Comparison of ENCODE assay signal across 20 mouse cellular contexts in genomic region chr4:141942403-141942802, GRCm38 (mm10).
DNase-seq lines count a peak whose midpoint lies in the region; ATAC-seq lines count a peak whose summit lies in the region.
"Had no signal": no experiment of that assay in that cellular context is flagged by ENCODE, and none has a peak within 500 bp of the region (broad histone marks: within the 10 kb centered on the region; RNA-seq: fewer than 3 reads in every experiment).

No protein-coding gene starts in this region.

- H3K27ac ChIP-seq in hindbrain, embryonic 10.5 days: peak overlapping the region; percentile 57
- H3K27ac ChIP-seq in hindbrain, embryonic 16.5 days (ENCODE audit: low read depth, low read length): no peak overlapping the region
- no peak overlapping the region for H3K27ac ChIP-seq in intestine, embryonic 14.5 days (ENCODE audit: low read depth)
- H3K27ac ChIP-seq in liver, embryonic 16.5 days (ENCODE audit: low read length): no peak overlapping the region
- H3K27ac ChIP-seq: embryonic facial prominence, embryonic 12.5 days; forebrain, embryonic 12.5 days; left cerebral cortex, adult 2 months; limb, embryonic 13.5 days; macrophage had no signal

- no peaks in the 10 kb centered on the region for H3K9me3 ChIP-seq in hindbrain, embryonic 10.5 days
- H3K9me3 ChIP-seq in hindbrain, embryonic 16.5 days (ENCODE audit: control insufficient read depth, low read length): no peaks in the 10 kb centered on the region
- no peaks in the 10 kb centered on the region for H3K9me3 ChIP-seq in intestine, embryonic 14.5 days (ENCODE audit: control insufficient read depth, low read length)
- H3K9me3 ChIP-seq in liver, embryonic 16.5 days (replicated peaks; ENCODE audit: control insufficient read depth, low read length): no peaks in the 10 kb centered on the region
- H3K9me3 ChIP-seq: embryonic facial prominence, embryonic 12.5 days; forebrain, embryonic 12.5 days had no signal

- H3K27me3 ChIP-seq in hindbrain, embryonic 10.5 days (ENCODE audit: insufficient read depth, poor library complexity, severe bottlenecking): no peaks in the 10 kb centered on the region
- no peaks in the 10 kb centered on the region for H3K27me3 ChIP-seq in hindbrain, embryonic 16.5 days (replicated peaks; ENCODE audit: control insufficient read depth, insufficient read depth, low read length)
- H3K27me3 ChIP-seq in intestine, embryonic 14.5 days (replicated peaks; ENCODE audit: control insufficient read depth, insufficient read depth, low read length): no peaks in the 10 kb centered on the region
- H3K27me3 ChIP-seq in liver, embryonic 16.5 days (ENCODE audit: control insufficient read depth, insufficient read depth, low read depth, low read length): no peaks in the 10 kb centered on the region
- H3K27me3 ChIP-seq: embryonic facial prominence, embryonic 12.5 days; forebrain, embryonic 12.5 days; limb, embryonic 13.5 days had no signal

- DNase-seq in hindbrain, embryonic 10.5 days (ENCODE audit: low spot score): peak; percentile 38
- peak; percentile 43 for DNase-seq in embryo, embryonic 10.5 days (ENCODE audit: low spot score)
- no peak for DNase-seq in intestine, embryonic 14.5 days (ENCODE audit: low spot score)
- DNase-seq in urinary bladder, postnatal 10 days (ENCODE audit: low spot score): no peak
- DNase-seq in ovary, postnatal 36 days (ENCODE audit: low spot score): no peak
- DNase-seq: cerebellum, adult 18-20 months; gastrocnemius, postnatal 10 days; kidney, postnatal 4 days; right cerebral cortex, postnatal 25 days; thymus, postnatal 25 days had no signal

- H3K4me2 ChIP-seq in hindbrain, embryonic 16.5 days (ENCODE audit: low read length): no peak overlapping the region
- peak overlapping the region; percentile 33 for H3K4me2 ChIP-seq in intestine, embryonic 14.5 days (ENCODE audit: low read length)
- no peak overlapping the region; the same call in 1 of the 2 replicates for H3K4me2 ChIP-seq in liver, embryonic 16.5 days (ENCODE audit: low read depth, low read length)
- H3K4me2 ChIP-seq: embryonic facial prominence, embryonic 12.5 days; forebrain, embryonic 12.5 days; limb, embryonic 13.5 days had no signal

- no peak overlapping the region for H3K4me3 ChIP-seq in hindbrain, embryonic 10.5 days
- H3K4me3 ChIP-seq in hindbrain, embryonic 16.5 days (ENCODE audit: low read length): no peak overlapping the region
- H3K4me3 ChIP-seq in intestine, embryonic 14.5 days (ENCODE audit: low read depth, low read length): no peak overlapping the region
- H3K4me3 ChIP-seq in liver, embryonic 16.5 days (ENCODE audit: low read depth, low read length): no peak overlapping the region
- H3K4me3 ChIP-seq: embryonic facial prominence, embryonic 12.5 days; forebrain, embryonic 12.5 days; left cerebral cortex, adult 2 months; limb, embryonic 13.5 days had no signal

- H3K36me3 ChIP-seq in hindbrain, embryonic 10.5 days: no peaks in the 10 kb centered on the region
- H3K36me3 ChIP-seq in hindbrain, embryonic 16.5 days (ENCODE audit: control insufficient read depth, insufficient read depth, low read length): no peaks in the 10 kb centered on the region
- H3K36me3 ChIP-seq in intestine, embryonic 14.5 days (ENCODE audit: control insufficient read depth, insufficient read depth, low read length): no peaks in the 10 kb centered on the region
- no peaks in the 10 kb centered on the region for H3K36me3 ChIP-seq in liver, embryonic 16.5 days (ENCODE audit: control insufficient read depth, insufficient read depth)
- H3K36me3 ChIP-seq: embryonic facial prominence, embryonic 12.5 days; forebrain, embryonic 12.5 days; limb, embryonic 13.5 days had no signal

- H3K9ac ChIP-seq in hindbrain, embryonic 16.5 days (ENCODE audit: low read depth, low read length): no peak overlapping the region
- no peak overlapping the region for H3K9ac ChIP-seq in intestine, embryonic 14.5 days (ENCODE audit: low read length)
- no peak overlapping the region for H3K9ac ChIP-seq in liver, embryonic 16.5 days (ENCODE audit: low read depth, low read length)
- H3K9ac ChIP-seq: embryonic facial prominence, embryonic 12.5 days; forebrain, embryonic 12.5 days; limb, embryonic 13.5 days had no signal

- WGBS in hindbrain, embryonic 10.5 days: 59% methylated on average over 11 of the region's 11 CpGs
- 35% methylated on average over 11 of the region's 11 CpGs for WGBS in hindbrain, embryonic 16.5 days
- WGBS in intestine, embryonic 14.5 days: 17% methylated on average over 11 of the region's 11 CpGs
- WGBS in liver, embryonic 16.5 days (ENCODE audit: insufficient replicate concordance): 37% methylated on average over 11 of the region's 11 CpGs

- ATAC-seq in hindbrain, embryonic 16.5 days: no peak
- no peak; the same call in 1 of the 2 replicates for ATAC-seq in intestine, embryonic 14.5 days (replicated peaks; ENCODE audit: low FRiP score, low TSS enrichment, low read depth)
- peak; percentile 71 for ATAC-seq in liver, embryonic 16.5 days (ENCODE audit: low read depth)
- ATAC-seq: activated CD4-positive, CD25-positive, alpha-beta regulatory T cell, adult 4 months; CD4-positive, CD25-positive, alpha-beta regulatory T cell, adult 4 months; midbrain, embryonic 16.5 days had no signal

- H3K4me1 ChIP-seq in hindbrain, embryonic 10.5 days (replicated peaks): peaks cover 24% of the 10 kb centered on the region
- H3K4me1 ChIP-seq in hindbrain, embryonic 16.5 days (ENCODE audit: control insufficient read depth, insufficient read depth, low read depth, low read length): no peaks in the 10 kb centered on the region
- peaks cover 9% of the 10 kb centered on the region for H3K4me1 ChIP-seq in intestine, embryonic 14.5 days (replicated peaks; ENCODE audit: control insufficient read depth, insufficient read depth, low read length)
- H3K4me1 ChIP-seq in liver, embryonic 16.5 days (ENCODE audit: control insufficient read depth, low read depth, low read length): no peaks in the 10 kb centered on the region
- H3K4me1 ChIP-seq: embryonic facial prominence, embryonic 12.5 days had no signal

Comparison
In these comparisons a context has a peak if more than half of its experiments do, and no peak if none do; other contexts are left out.
1. DNase-seq: peak in hindbrain, embryonic 10.5 days (single experiment) and embryo, embryonic 10.5 days (single experiment); none in intestine, embryonic 14.5 days (single experiment), urinary bladder, postnatal 10 days (single experiment) and ovary, postnatal 36 days (single experiment).